Mouse (Mus musculus) stomach, postnatal 0 days (tissue): ENCODE data around the gene Tepsin. TPM values are rescaled to one million over a fixed set of nuclear protein-coding genes. Genes with fewer than 3 reads are reported as not detected.
A peak's percentile ranks its signal among the peaks of the same experiment; 100 is the strongest.

Experiments used
- ATAC-seq: fragments of 200-750 bp; cut with Nextera tagmentation; 2 replicates; pipeline ENCODE4 v1.8.0; 2017; ENCODE audit not compliant: low FRiP score, low TSS enrichment
- DNase-seq: peaks from one replicate; pipeline ENCODE4 v3.0.0-alpha.2; 2016; ENCODE audit warnings: low spot score
- H3K27ac ChIP-seq: fragments of 300-500 bp; sonication (generic); replicated peaks from 2 replicates; pipeline ENCODE4 v1.5.1; 2014; ENCODE audit warnings: mild to moderate bottlenecking, control low read depth
- H3K27me3 ChIP-seq: fragments of 300-500 bp; sonication (generic); 2 replicates; pipeline ENCODE4 v1.6.1; 2014; ENCODE audit warnings: low read length; ENCODE audit not compliant: control insufficient read depth, insufficient read depth
- H3K36me3 ChIP-seq: fragments of 300-500 bp; sonication (generic); 2 replicates; pipeline ENCODE4 v1.6.1; 2014; ENCODE audit warnings: low read length, mixed read lengths; ENCODE audit not compliant: control insufficient read depth, insufficient read depth
- H3K4me1 ChIP-seq: fragments of 300-500 bp; sonication (generic); replicated peaks from 2 replicates; pipeline ENCODE4 v1.6.1; 2014; ENCODE audit warnings: antibody characterized with exemption; ENCODE audit not compliant: control insufficient read depth, insufficient read depth
- H3K4me2 ChIP-seq: fragments of 300-500 bp; sonication (generic); replicated peaks from 2 replicates; pipeline ENCODE4 v1.6.1; 2014; ENCODE audit warnings: low read depth, mild to moderate bottlenecking, control low read depth, moderate library complexity
- H3K4me3 ChIP-seq: fragments of 300-500 bp; sonication (generic); 2 replicates; pipeline ENCODE4 v1.5.1; 2014; ENCODE audit warnings: low read depth, low read length, control low read depth
- H3K9ac ChIP-seq: fragments of 300-500 bp; sonication (generic); 2 replicates; pipeline ENCODE4 v1.6.1; 2014; ENCODE audit warnings: mild to moderate bottlenecking, low read length, control low read depth, mixed read lengths
- H3K9me3 ChIP-seq: fragments of 300-500 bp; sonication (generic); 2 replicates; pipeline ENCODE4 v1.6.1; 2016; ENCODE audit warnings: low read length; ENCODE audit not compliant: control insufficient read depth
- CTCF ChIP-seq: IDR thresholded peaks from 2 replicates; pipeline ENCODE4 v1.5.1; 2016; ENCODE audit warnings: antibody characterized with exemption, low read depth, mild to moderate bottlenecking, moderate library complexity
- EP300 ChIP-seq: optimal IDR thresholded peaks from 2 replicates; pipeline ENCODE3; 2016; ENCODE audit warnings: antibody characterized with exemption
- WGBS: fragments of 180-500 bp; shearing (Covaris S2); extraction: QIAGEN DNeasy Blood & Tissue Kit; methylation state at CpG from one replicate; pipeline ENCODE4 v1.1.7; 2014; 5-methylcytosine and 5-hydroxymethylcytosine counted together
- polyA plus RNA-seq: library from polyadenylated mRNA; unstranded; fragments of >200 nt; fragmentation: Nextera tagmentation; extraction: Ambion mirVana; gene quantifications from 2 replicates; pipeline ENCODE4 v1.2.1, GENCODE M21; 2015

The Tepsin gene
- polyA plus RNA-seq, 1 experiment from 2014 or later, result 8.3 TPM

DNA sequence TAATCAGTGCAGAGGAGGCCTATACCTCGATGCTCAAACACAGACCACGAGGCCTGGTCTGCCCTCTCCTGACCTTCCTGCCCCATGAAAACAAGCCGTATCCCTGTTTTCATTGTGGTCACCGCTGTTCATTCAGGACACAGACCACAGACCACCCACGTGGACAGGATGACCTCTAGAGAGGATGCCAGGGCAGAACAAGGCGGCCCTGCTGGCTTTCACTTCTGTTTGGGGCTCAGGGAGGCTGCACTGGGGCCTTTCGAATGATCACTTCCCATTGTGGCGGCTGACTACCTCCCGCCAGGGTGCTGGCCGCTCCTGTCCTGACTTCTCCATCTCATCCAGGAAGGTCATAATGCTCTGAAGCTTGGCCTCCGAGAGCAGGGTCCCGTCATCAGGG, 27.5 kb downstream of the Tepsin start:
- no peak overlapping the region for H3K4me2 ChIP-seq
- H3K27ac ChIP-seq, result no peak overlapping the region
- DNase-seq (no peak), ATAC-seq (no peak)
- TF ChIP-seq CTCF (no peak), EP300 (no peak)
- H3K9me3 ChIP-seq, result no peaks in the 10 kb centered on the region
- H3K27me3 ChIP-seq, result no peaks in the 10 kb centered on the region
- H3K9ac ChIP-seq, result 0 out of 2 replicates have a peak overlapping the region, but pooled peaks have one; percentile 4
- peaks cover 23% of the 10 kb centered on the region for H3K36me3 ChIP-seq
- 67% methylated on average over 12 of the region's 12 CpGs for WGBS
- no peak overlapping the region for H3K4me3 ChIP-seq
- no peaks in the 10 kb centered on the region for H3K4me1 ChIP-seq

DNA sequence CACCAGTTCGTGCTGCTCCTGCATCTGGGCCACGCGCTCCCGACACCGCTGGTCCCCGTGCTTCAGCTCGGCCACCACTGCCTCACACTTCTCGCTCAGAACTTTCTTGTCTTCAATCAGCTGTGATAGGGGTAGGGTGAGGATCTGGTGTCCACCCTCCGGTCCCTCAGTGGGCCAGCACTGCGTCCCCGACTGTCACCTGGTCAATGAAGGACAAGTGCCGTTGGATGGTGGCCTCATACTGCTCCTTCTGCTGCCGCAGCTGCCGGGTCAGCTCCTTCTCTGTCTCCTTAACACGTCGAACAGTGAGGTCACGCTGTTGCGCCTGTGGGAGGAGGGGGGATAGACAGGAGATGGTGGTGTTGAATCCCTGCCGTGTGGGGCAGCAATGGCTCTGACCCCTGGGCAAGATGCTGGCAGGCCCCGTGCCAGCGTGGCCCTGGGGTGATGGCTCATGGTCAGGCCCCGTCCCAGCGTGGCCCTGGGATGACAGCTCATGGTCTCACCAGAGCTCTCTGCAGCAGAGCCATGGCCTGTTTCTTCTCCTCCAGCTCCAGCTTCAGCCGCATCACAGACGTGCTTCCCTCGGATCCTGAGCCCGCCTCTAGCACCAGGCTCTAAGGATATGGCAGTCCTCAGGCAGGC, 28.1 kb downstream of the Tepsin start:
- DNase-seq, result no peak
- H3K27ac ChIP-seq, result no peak overlapping the region
- H3K9ac ChIP-seq, result no peak overlapping the region
- H3K4me3 ChIP-seq, result no peak overlapping the region
- peaks cover 18% of the 10 kb centered on the region for H3K36me3 ChIP-seq
- H3K9me3 ChIP-seq, result no peaks in the 10 kb centered on the region
- no peak for ATAC-seq
- no peaks in the 10 kb centered on the region for H3K4me1 ChIP-seq
- TF ChIP-seq CTCF, result no peak
- no peak for TF ChIP-seq EP300
- WGBS, result 91% methylated on average over 27 of the region's 27 CpGs
- no peak overlapping the region for H3K4me2 ChIP-seq
- no peaks in the 10 kb centered on the region for H3K27me3 ChIP-seq

DNA sequence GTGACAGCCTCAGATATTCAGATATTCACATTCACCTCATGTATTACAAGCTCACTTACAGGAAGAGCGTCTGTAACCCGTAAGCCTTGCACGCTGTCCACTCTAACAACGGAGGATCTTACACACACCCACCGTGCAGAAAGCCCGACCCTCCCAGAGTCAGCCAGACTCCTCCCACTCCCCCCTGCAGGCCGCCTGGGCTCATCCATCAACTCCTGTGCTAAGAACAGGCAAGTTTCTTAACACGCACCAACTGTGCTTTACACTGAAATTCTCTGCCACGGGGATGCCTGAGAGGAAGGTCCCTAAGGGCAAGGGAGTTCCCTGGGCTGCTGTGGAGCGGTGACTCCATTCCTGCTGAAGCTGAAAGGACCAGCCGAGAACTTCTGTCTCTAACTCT, 29.3 kb downstream of the Tepsin start:
- no peak overlapping the region for H3K4me2 ChIP-seq
- H3K9ac ChIP-seq, result no peak overlapping the region
- TF ChIP-seq EP300 (no peak), CTCF (no peak)
- H3K9me3 ChIP-seq, result no peaks in the 10 kb centered on the region
- no peaks in the 10 kb centered on the region for H3K4me1 ChIP-seq
- H3K36me3 ChIP-seq, result peaks cover 17% of the 10 kb centered on the region
- no peaks in the 10 kb centered on the region for H3K27me3 ChIP-seq
- DNase-seq (no peak), ATAC-seq (no peak)
- WGBS, result 33% methylated on average over 11 of the region's 11 CpGs
- no peak overlapping the region for H3K27ac ChIP-seq
- no peak overlapping the region for H3K4me3 ChIP-seq

DNA sequence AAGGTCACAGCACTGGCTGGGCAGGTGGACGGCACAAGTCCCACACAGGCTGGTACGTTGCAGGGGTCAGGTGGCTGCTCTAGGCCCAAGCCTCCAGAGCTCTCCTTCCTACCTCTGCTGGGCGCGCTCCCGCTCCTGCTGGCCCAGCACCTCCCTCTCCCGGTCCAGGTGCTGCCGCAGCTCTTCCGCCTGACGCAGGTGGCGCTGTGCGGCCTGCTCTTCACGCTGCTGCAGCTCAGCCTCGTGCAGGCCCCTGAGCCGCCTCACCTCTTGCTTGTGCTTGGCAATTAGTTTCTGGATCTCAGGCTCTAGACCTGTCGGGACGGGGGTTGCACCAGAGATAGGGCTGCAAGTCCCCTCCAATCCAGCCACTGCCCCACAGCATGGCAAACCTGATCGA, 30.7 kb downstream of the Tepsin start:
- no peak overlapping the region for H3K27ac ChIP-seq
- no peaks in the 10 kb centered on the region for H3K27me3 ChIP-seq
- WGBS, result 60% methylated on average over 17 of the region's 17 CpGs
- peaks cover 17% of the 10 kb centered on the region for H3K36me3 ChIP-seq
- ATAC-seq, result 0 out of 2 replicates have a peak, but pooled peaks have one; percentile 15
- TF ChIP-seq CTCF (peak; percentile 65), EP300 (no peak)
- H3K4me2 ChIP-seq, result no peak overlapping the region
- no peak overlapping the region for H3K4me3 ChIP-seq
- H3K9ac ChIP-seq, result no peak overlapping the region
- peak; percentile 71 for DNase-seq
- H3K4me1 ChIP-seq, result no peaks in the 10 kb centered on the region
- H3K9me3 ChIP-seq, result no peaks in the 10 kb centered on the region

DNA sequence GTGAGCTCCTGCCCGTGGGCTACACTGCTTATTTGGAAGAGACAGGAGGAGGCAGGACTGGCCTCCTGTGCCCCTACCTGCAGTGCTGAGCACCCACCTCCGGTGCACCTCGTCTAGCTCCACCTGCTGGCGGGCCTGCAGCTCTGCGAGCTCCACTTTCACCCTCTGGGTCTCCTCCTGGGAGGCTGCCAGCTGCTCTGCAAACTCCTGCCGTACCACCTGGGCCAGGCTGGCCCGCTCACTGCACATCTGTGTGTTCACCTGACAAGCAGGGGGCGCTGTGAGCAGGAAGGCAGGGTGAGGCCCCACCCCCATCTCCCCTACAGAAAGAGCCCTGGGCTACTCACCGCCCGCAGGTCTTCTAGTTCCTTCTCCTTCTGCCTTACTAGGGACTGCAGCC, 33.2 kb downstream of the Tepsin start:
- Histone ChIP-seq H3K36me3 (0 out of 2 replicates have a peak, but pooled peaks cover 5% of the 10 kb centered on the region), H3K9me3 (no peaks in the 10 kb centered on the region), H3K4me1 (no peaks in the 10 kb centered on the region), H3K27me3 (no peaks in the 10 kb centered on the region), H3K9ac (no peak overlapping the region), H3K4me2 (no peak overlapping the region), H3K4me3 (no peak overlapping the region), H3K27ac (no peak overlapping the region)
- TF ChIP-seq CTCF, result peak; percentile 85
- no peak for TF ChIP-seq EP300
- ATAC-seq (peak; percentile 24), DNase-seq (peak; percentile 78)
- 37% methylated on average over 10 of the region's 10 CpGs for WGBS

DNA sequence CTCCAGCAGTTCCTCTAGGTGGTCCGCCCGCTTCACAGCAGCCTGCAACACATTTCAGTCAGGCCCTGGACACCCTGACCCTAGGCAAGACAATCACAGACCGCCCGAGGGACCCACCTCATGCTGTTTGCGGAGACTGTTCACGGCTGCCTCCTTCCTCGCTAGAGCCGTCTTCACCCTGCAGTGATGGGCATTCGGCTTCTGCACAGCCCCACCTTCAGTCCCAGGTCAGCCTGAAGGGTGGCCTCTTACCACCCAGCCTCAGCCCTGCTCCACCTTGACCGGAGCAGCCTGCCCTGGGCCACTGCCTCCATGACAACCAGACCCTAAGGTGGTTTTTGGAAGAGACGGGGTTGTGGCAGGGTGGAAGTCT, 33.9 kb downstream of the Tepsin start:
- no peak overlapping the region for H3K27ac ChIP-seq
- 89% methylated on average over 11 of the region's 11 CpGs for WGBS
- no peak for DNase-seq
- 0 out of 2 replicates have a peak, but pooled peaks cover 3% of the 10 kb centered on the region for H3K36me3 ChIP-seq
- no peak overlapping the region for H3K4me2 ChIP-seq
- no peaks in the 10 kb centered on the region for H3K4me1 ChIP-seq
- TF ChIP-seq EP300, result no peak
- H3K4me3 ChIP-seq, result no peak overlapping the region
- no peak for ATAC-seq
- no peaks in the 10 kb centered on the region for H3K9me3 ChIP-seq
- no peaks in the 10 kb centered on the region for H3K27me3 ChIP-seq
- no peak overlapping the region for H3K9ac ChIP-seq
